Mouse (Mus musculus) heart, postnatal 0 days (tissue): ENCODE data around the gene Fbxl13. TPM values are rescaled to one million over a fixed set of nuclear protein-coding genes. Genes with fewer than 3 reads are reported as not detected.
A peak's percentile ranks its signal among the peaks of the same experiment; 100 is the strongest.

Experiments used
- ATAC-seq: fragments of 200-750 bp; cut with Nextera tagmentation; 2 replicates; pipeline ENCODE4 v1.8.0; 2017; ENCODE audit warnings: low read depth, moderate number of reproducible peaks, moderate library complexity; ENCODE audit not compliant: insufficient read depth
- DNase-seq: peaks from one replicate; pipeline ENCODE4 v3.0.0-alpha.2; 2016; ENCODE audit warnings: low spot score
- H3K27ac ChIP-seq: fragments of 300-500 bp; sonication (generic); 2 replicates; pipeline ENCODE4 v1.5.1; 2014; ENCODE audit warnings: low read depth, mild to moderate bottlenecking
- H3K27me3 ChIP-seq: fragments of 300-500 bp; sonication (generic); 2 replicates; pipeline ENCODE4 v1.6.1; 2014; ENCODE audit warnings: low read length, mixed read lengths; ENCODE audit not compliant: control insufficient read depth, insufficient read depth
- H3K36me3 ChIP-seq: fragments of 300-500 bp; sonication (generic); replicated peaks from 2 replicates; pipeline ENCODE4 v1.6.1; 2014; ENCODE audit warnings: low read length, mixed read lengths; ENCODE audit not compliant: control insufficient read depth, insufficient read depth
- H3K4me1 ChIP-seq: fragments of 300-500 bp; sonication (generic); 2 replicates; pipeline ENCODE4 v1.6.1; 2014; ENCODE audit warnings: antibody characterized with exemption; ENCODE audit not compliant: control insufficient read depth, insufficient read depth
- H3K4me2 ChIP-seq: fragments of 300-500 bp; sonication (generic); 2 replicates; pipeline ENCODE4 v1.6.1; 2014; ENCODE audit warnings: low read depth, mild to moderate bottlenecking, low read length, moderate library complexity
- H3K4me3 ChIP-seq: fragments of 300-500 bp; sonication (generic); 2 replicates; pipeline ENCODE4 v1.5.1; 2014; ENCODE audit warnings: low read depth, low read length
- H3K9ac ChIP-seq: fragments of 300-500 bp; sonication (generic); replicated peaks from 2 replicates; pipeline ENCODE4 v1.6.1; 2014; ENCODE audit warnings: low read depth, low read length, mixed read lengths
- H3K9me3 ChIP-seq: fragments of 300-500 bp; sonication (generic); replicated peaks from 2 replicates; pipeline ENCODE4 v1.6.1; 2016; ENCODE audit warnings: low read length; ENCODE audit not compliant: control insufficient read depth
- CTCF ChIP-seq: IDR thresholded peaks from 2 replicates; pipeline ENCODE4 v1.5.1; 2016; ENCODE audit warnings: antibody characterized with exemption, control low read depth, low read depth
- EP300 ChIP-seq: IDR thresholded peaks from 2 replicates; pipeline ENCODE4 v1.6.1; 2016; ENCODE audit warnings: antibody characterized with exemption, low read depth
- WGBS: fragments of 180-500 bp; shearing (Covaris S2); extraction: QIAGEN DNeasy Blood & Tissue Kit; methylation state at CpG from one replicate; pipeline ENCODE4 v1.1.7; 2014; 5-methylcytosine and 5-hydroxymethylcytosine counted together
- polyA plus RNA-seq: library from polyadenylated mRNA; unstranded; fragments of >200 nt; fragmentation: Nextera tagmentation; extraction: Ambion mirVana; gene quantifications from 2 replicates; pipeline ENCODE4 v1.2.1, GENCODE M21; 2015
- total RNA-seq: library from RNA; depleted of rRNA; stranded (reverse); fragments of >200 nt; gene quantifications from 2 replicates; pipeline ENCODE4 v1.2.3, GENCODE M21; 2014; ENCODE audit warnings: low replicate concordance

Fbxl13 gene
- total and polyA plus RNA-seq, 2 experiments from 2014 or later, result 0.15 TPM; not detected in 1

- no peak for TF ChIP-seq EP300
- TF ChIP-seq CTCF, result no peak
- Histone ChIP-seq H3K9me3 (no peaks in the 10 kb centered on the region), H3K4me3 (no peak overlapping the region), H3K4me1 (peaks cover 6% of the 10 kb centered on the region), H3K27me3 (no peaks in the 10 kb centered on the region), H3K4me2 (no peak overlapping the region), H3K27ac (no peak overlapping the region), H3K9ac (no peak overlapping the region), H3K36me3 (no peaks in the 10 kb centered on the region)
- WGBS, result 61% methylated on average over 6 of the region's 6 CpGs
- peak; percentile 8 for DNase-seq
- ATAC-seq, result no peak; the same call in 1 of the 2 replicates
Measured at GRCm38 (mm10) chr5:21496321-21496720, 149.1 kb downstream of the Fbxl13 start.

GRCm38 (mm10) chr5:21494781-21495180 is 150.7 kb downstream of the Fbxl13 start:
- no peak overlapping the region for H3K4me3 ChIP-seq
- 48% methylated on average over 3 of the region's 3 CpGs for WGBS
- no peak for TF ChIP-seq CTCF
- TF ChIP-seq EP300, result no peak
- peaks cover 6% of the 10 kb centered on the region for H3K4me1 ChIP-seq
- ATAC-seq, result no peak
- H3K36me3 ChIP-seq, result no peaks in the 10 kb centered on the region
- DNase-seq, result no peak
- H3K4me2 ChIP-seq, result no peak overlapping the region
- H3K9ac ChIP-seq, result no peak overlapping the region
- H3K27me3 ChIP-seq, result no peaks in the 10 kb centered on the region
- no peaks in the 10 kb centered on the region for H3K9me3 ChIP-seq
- H3K27ac ChIP-seq, result no peak overlapping the region

GRCm38 (mm10) chr5:21493294-21493999 is 152.0 kb downstream of the Fbxl13 start:
- WGBS, result 80% methylated on average over 8 of the region's 8 CpGs
- Histone ChIP-seq H3K27ac (no peak overlapping the region), H3K27me3 (no peaks in the 10 kb centered on the region), H3K4me2 (no peak overlapping the region), H3K9ac (no peak overlapping the region), H3K4me1 (peaks cover 13% of the 10 kb centered on the region), H3K36me3 (no peaks in the 10 kb centered on the region), H3K9me3 (no peaks in the 10 kb centered on the region), H3K4me3 (no peak overlapping the region)
- ATAC-seq (no peak), DNase-seq (no peak)
- TF ChIP-seq CTCF (no peak), EP300 (no peak)

- ATAC-seq (no peak), DNase-seq (no peak)
- H3K27me3 ChIP-seq, result no peaks in the 10 kb centered on the region
- no peak overlapping the region for H3K9ac ChIP-seq
- H3K27ac ChIP-seq, result no peak overlapping the region
- 77% methylated on average over 3 of the region's 3 CpGs for WGBS
- peaks cover 14% of the 10 kb centered on the region for H3K4me1 ChIP-seq
- H3K9me3 ChIP-seq, result no peaks in the 10 kb centered on the region
- no peaks in the 10 kb centered on the region for H3K36me3 ChIP-seq
- no peak for TF ChIP-seq EP300
- no peak for TF ChIP-seq CTCF
- no peak overlapping the region for H3K4me2 ChIP-seq
- no peak overlapping the region for H3K4me3 ChIP-seq
Measured at GRCm38 (mm10) chr5:21492213-21492612, 153.2 kb downstream of the Fbxl13 start.

GRCm38 (mm10) chr5:21491469-21491868 is 154.0 kb downstream of the Fbxl13 start:
- H3K4me3 ChIP-seq, result no peak overlapping the region
- no peak overlapping the region for H3K27ac ChIP-seq
- H3K9me3 ChIP-seq, result no peaks in the 10 kb centered on the region
- 67% methylated on average over 2 of the region's 2 CpGs for WGBS
- ATAC-seq, result no peak
- DNase-seq, result no peak
- H3K4me2 ChIP-seq, result no peak overlapping the region
- no peaks in the 10 kb centered on the region for H3K36me3 ChIP-seq
- TF ChIP-seq EP300 (no peak), CTCF (no peak)
- no peak overlapping the region for H3K9ac ChIP-seq
- peaks cover 14% of the 10 kb centered on the region for H3K4me1 ChIP-seq
- H3K27me3 ChIP-seq, result no peaks in the 10 kb centered on the region

GRCm38 (mm10) chr5:21489135-21489534 is 156.3 kb downstream of the Fbxl13 start:
- Histone ChIP-seq H3K4me3 (no peak overlapping the region), H3K36me3 (no peaks in the 10 kb centered on the region), H3K4me1 (peaks cover 8% of the 10 kb centered on the region), H3K27me3 (no peaks in the 10 kb centered on the region), H3K9ac (no peak overlapping the region), H3K27ac (peak overlapping the region; percentile 59), H3K9me3 (no peaks in the 10 kb centered on the region), H3K4me2 (no peak overlapping the region)
- TF ChIP-seq CTCF (no peak), EP300 (no peak)
- DNase-seq (no peak), ATAC-seq (no peak)
- 64% methylated on average over 4 of the region's 4 CpGs for WGBS
